Mouse (Mus musculus) common myeloid progenitor, adult 5-6 weeks (primary cell): ENCODE data around the gene Stat3. TPM values are rescaled to one million over a fixed set of nuclear protein-coding genes. Genes with fewer than 3 reads are reported as not detected.
A peak's percentile ranks its signal among the peaks of the same experiment; 100 is the strongest.

Experiments
- ATAC-seq: replicated peaks from 2 replicates; pipeline ENCODE4 v1.8.0; 2016; ENCODE audit warnings: low read depth, mild to moderate bottlenecking, moderate TSS enrichment, inconsistent platforms; ENCODE audit not compliant: poor library complexity, severe bottlenecking
- total RNA-seq: library from RNA; stranded (forward); fragments of 200-1000, 187-1606 nt; gene quantifications from 2 replicates; pipeline ENCODE4 v1.2.3, GENCODE M21; 2017

Stat3 gene
- total RNA-seq, 1 experiment from 2014 or later, result 74.9 TPM

DNA sequence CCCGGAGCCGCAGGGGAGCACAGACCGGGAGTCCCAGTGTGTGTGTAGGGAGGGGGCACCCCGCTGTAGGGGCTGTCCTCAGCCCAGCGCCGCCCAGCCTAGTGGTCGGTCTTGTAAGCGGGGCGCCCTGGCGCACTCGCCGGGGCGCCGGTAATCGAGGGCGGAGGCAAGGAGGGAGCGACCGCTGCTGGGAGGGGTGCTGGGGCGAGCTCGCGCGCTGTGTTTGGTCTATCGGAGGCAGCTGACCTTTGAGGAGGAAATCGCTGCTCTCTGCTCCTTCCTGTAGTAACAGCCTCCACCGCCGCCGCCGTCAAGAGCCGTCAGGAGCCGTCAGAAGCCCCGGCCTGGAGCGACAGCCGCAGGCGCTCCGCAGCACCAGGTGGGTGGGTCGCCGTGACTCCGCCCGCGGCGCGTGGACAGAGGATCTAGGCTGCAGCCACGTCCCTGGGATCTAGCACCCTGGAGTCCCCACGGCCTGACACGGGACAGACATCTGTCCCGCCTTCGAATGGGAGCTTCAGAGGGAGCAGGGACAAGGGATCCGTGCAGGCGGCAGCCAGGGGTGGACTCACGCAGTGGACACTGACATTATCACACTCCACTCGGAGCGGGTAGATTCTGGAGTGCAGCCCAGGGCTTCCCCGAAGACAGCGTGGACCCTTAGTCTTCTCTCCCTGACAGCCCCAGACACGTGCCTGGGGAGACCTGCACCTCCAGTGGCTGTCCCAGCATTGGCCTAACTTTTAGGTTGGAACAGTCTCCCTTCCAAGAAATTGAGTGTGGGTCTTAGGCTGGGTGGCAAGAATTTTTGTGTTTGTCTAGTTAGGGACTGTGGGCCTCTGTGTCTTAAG lies 78.9 kb downstream of the Stat3 start:
- ATAC-seq, result peak; percentile 88

GRCm38 (mm10) chr11:100859579-100860075 lies 79.7 kb downstream of the Stat3 start:
- ATAC-seq, result no peak

- ATAC-seq, result no peak
Observed at GRCm38 (mm10) chr11:100858935-100859578, 80.3 kb downstream of the Stat3 start, which contains the start of gene Stat5a. Gene Stat5a, plus strand, starts transcription at chr11:100859351.

GRCm38 (mm10) chr11:100857960-100858359 lies 81.4 kb downstream of the Stat3 start:
- ATAC-seq, result no peak

DNA sequence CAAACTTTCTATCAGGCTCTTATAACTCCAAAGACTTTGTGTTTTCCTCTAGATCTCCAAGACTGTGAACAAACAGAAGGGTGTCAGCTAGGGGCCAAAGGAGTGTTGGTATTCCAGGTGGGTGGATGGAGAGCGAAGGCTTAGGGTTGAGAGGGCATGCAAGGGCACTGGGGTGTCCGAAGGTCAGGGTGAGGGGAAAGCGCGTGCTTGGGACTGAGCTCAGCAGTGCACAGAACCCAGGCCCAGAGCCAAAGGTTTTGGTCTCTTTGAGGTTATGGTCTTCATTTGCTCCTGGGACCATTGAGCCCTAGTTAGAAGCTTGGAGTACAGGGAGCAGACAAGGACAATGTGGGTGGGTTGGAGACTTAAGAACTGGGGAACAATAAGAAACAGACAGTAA lies 84.2 kb downstream of the Stat3 start:
- no peak for ATAC-seq

DNA sequence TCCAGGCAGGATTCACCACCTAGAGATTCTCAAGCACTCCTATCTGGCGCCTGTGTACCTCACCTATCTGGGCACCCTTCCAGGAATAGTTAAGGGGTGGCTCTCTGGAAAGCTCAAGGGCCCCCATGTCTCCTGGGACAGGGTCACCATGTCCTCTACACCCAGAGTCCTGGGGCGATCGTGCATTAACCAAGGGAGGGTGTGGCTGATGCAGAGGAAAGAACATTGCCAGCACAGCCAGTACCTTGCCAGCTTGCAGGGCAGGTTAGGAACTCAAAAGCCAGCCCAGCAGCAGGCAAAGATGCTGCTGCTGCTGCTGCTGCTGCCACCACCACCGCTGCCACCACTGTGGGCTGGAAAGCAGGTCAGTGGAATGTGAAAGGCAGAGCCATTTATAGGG lies 85.1 kb downstream of the Stat3 start:
- ATAC-seq, result no peak

DNA sequence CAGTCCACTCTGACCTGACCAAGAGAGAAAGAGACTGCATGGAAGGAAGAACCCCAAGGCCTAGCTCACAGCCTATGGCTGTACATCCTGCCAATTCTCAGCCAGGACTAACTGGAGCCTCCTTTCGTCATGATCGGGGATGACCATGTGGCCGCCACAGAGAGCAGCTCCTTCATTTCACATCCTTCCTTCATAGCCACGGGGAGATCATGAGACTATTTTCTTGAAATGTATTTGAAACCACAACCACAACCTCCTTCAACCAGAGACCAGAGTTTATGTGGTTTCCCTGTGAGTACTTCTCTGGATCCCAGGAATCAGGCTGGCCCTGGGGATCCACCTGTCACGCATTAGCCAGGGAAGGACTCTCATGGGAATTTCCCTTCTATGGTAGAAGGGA lies 86.3 kb downstream of the Stat3 start:
- ATAC-seq, result peak; percentile 27

GRCm38 (mm10) chr11:100852088-100852487 lies 87.3 kb downstream of the Stat3 start:
- ATAC-seq, result no peak

GRCm38 (mm10) chr11:100850778-100851528 lies 88.4 kb downstream of the Stat3 start:
- ATAC-seq, result peak; percentile 47

DNA sequence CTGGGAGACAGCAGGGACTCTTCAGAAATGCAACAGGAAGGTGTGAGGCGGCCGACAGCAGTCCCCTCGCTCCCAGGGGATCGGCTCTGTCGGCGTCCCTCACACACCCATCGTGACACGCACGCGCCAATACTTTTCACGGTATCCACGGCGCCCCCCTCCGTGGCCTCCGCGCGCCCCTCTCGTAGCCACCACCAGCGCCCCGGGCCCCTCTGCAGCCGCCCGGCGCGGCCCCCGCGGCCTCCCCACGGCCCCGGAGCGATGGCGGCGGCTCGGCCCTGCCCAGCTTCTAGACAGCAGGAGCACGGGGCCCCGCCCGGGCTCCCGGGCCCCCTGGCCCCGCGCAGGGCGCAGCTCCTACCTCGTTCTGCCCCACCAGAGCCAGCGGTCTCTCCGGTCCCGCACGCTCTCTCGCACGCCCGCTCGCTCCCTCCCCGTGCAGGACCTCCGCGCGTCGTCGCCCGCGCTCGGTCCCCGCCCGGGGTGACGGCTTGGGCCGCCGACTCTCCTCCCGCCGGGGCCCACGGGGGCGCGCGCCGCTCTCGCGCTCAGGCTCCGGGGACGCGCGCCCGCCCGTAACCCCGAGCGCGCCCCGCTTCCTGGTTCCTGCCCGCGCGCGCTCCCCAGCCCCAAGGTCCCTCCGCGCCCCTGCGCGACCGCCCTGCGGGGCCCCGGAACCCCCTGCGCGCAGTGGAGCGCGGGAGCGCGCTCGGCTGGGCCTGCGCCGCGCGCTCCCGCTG lies 89.1 kb downstream of the Stat3 start, which contains the start of gene Stat5b:
Stat5b (minus strand) TSS at position 687 of the 740 bp plus-strand sequence.
- ATAC-seq, result peak; percentile 29

GRCm38 (mm10) chr11:100849456-100850037 lies 89.8 kb downstream of the Stat3 start:
- ATAC-seq, result no peak

DNA sequence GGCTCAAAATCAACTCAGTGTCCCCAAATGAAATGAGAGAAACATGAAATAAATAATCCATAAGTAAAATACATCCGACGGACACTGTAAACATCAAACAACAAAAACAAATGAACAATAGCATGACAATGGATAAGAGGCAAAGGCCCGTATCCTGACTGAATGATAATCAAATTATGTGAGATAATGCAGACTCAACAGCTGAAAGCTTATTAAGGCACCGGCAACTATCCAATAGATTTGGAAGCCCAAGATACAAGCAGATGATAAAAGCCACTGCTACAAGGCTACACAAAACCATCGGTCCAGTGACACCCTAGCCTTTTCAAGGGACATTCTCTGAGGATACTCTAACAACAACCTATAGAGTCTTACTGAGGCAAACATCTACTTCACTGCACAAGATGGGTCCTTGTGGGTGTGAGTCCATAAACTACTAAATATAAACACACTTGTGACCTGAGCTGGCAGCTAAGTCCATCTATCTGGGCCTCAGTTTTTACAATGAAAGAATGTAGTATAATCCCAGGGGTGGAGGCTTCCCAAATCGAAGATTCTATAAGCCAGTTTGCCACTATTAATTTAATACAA lies 90.5 kb downstream of the Stat3 start:
- no peak for ATAC-seq

GRCm38 (mm10) chr11:100848080-100848479 lies 91.3 kb downstream of the Stat3 start:
- peak; percentile 54 for ATAC-seq

- no peak for ATAC-seq
Observed at GRCm38 (mm10) chr11:100847572-100847971, 91.8 kb downstream of the Stat3 start.

DNA sequence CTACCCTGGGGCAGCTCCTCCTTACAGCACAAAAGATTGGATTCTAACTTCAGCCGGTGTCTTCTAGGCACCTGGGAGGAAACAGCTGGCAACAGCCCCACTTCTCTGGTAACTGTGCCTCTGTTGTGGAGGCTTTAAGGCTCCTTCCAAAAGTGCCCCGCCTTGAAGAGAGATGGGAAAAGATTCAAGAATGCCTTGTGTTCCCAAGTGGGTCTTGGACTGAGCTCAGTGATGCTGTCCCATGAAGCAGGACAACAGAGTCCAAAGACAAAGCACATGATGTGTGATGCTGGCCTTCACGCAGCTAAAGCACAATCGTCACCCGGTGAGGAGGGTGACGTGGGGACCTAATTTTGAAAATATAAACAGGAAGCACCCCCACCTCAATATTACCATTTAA lies 93.5 kb downstream of the Stat3 start:
- ATAC-seq, result no peak

- ATAC-seq, result no peak
Observed at GRCm38 (mm10) chr11:100844121-100844520, 95.2 kb downstream of the Stat3 start.

GRCm38 (mm10) chr11:100843070-100843669 lies 96.2 kb downstream of the Stat3 start:
- no peak for ATAC-seq

DNA sequence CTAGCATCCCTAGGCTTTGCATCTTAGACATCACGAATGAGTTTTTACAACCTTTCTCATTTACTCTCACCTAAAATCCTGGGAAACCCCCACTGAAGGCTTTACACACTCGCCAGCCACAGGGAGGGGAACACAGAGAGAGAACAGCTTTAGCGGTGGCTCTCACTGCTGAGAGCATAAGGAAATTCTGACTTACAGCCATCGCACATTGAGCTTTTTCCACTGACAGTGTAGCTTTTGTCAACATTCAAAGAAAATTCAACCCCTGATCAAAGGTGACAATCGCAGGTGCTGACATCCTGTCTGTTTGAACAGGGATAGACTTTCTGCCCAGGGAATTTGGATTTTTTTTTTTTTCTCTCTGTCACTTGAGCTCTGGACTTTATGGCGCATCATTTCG lies 97.3 kb downstream of the Stat3 start:
- no peak for ATAC-seq

DNA sequence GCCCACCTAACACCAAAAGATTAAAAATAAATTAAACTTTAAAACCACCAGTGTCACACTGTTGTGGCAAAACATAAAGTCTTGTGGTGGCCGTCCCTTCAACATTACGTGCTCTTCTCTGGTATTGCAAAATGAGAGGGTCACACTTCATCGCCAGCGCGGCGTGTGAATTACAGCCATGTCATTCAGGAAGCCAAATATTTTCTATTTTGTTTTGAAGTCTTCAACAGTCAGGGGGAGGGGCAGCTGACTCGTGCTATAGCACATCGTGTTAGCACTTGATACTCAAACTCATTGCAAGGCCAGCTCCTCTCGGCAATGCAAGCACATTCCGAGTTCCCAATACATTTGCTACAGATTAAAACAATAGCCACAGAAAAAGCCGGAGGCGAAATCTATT lies 98.5 kb downstream of the Stat3 start:
- ATAC-seq, result peak; percentile 92
